Mouse (Mus musculus): Measurements from ENCODE around the gene Fam117b. TPM values are rescaled to one million over a fixed set of nuclear protein-coding genes. Genes with fewer than 3 reads are reported as not detected.

Gene Fam117b
- polyA plus RNA-seq (2016; fragmentation: Nextera tagmentation; extraction: Ambion mirVana): 9.1 TPM in 2 replicates

- no peaks in the 10 kb centered on the region for H3K9me3 ChIP-seq
- peaks cover 33% of the 10 kb centered on the region for H3K4me1 ChIP-seq
- H3K36me3 ChIP-seq (replicated peaks): no peaks in the 10 kb centered on the region
- peak within 1 kb of the TSS; percentile 99 for H3K27ac ChIP-seq
- DNase-seq (ENCODE audit: extremely low spot score, low spot score): peak; percentile 97
- no peaks in the 10 kb centered on the region for H3K27me3 ChIP-seq (ENCODE audit: poor library complexity, severe bottlenecking)
- peak within 1 kb of the TSS; percentile 99 for H3K4me3 ChIP-seq
- WGBS: under 1% methylated on average over 72 of the region's 72 CpGs
Observed at GRCm38 (mm10) chr1:59912413-59913157, at the start of gene Fam117b. Fam117b (plus strand) TSS chr1:59913006.

- no peak overlapping the region for H3K4me3 ChIP-seq
- WGBS: 94% methylated on average over 5 of the region's 5 CpGs
- no peaks in the 10 kb centered on the region for H3K9me3 ChIP-seq
- H3K27ac ChIP-seq: no peak overlapping the region
- H3K36me3 ChIP-seq (replicated peaks): peaks cover 85% of the 10 kb centered on the region
- no peaks in the 10 kb centered on the region for H3K4me1 ChIP-seq
- no peaks in the 10 kb centered on the region for H3K27me3 ChIP-seq (ENCODE audit: poor library complexity, severe bottlenecking)
- no peak for DNase-seq (ENCODE audit: extremely low spot score, low spot score)
Observed at GRCm38 (mm10) chr1:59868041-59868440, 44.8 kb upstream of the Fam117b start.

- peaks cover 46% of the 10 kb centered on the region for H3K36me3 ChIP-seq (replicated peaks)
- no peak overlapping the region for H3K4me3 ChIP-seq
- H3K27ac ChIP-seq: no peak overlapping the region
- no peaks in the 10 kb centered on the region for H3K4me1 ChIP-seq
- DNase-seq (ENCODE audit: extremely low spot score, low spot score): no peak
- H3K9me3 ChIP-seq: no peaks in the 10 kb centered on the region
- 91% methylated on average over 3 of the region's 3 CpGs for WGBS
- H3K27me3 ChIP-seq (ENCODE audit: poor library complexity, severe bottlenecking): no peaks in the 10 kb centered on the region
Observed at GRCm38 (mm10) chr1:59874023-59874422, 38.8 kb upstream of the Fam117b start.

- no peak for DNase-seq (ENCODE audit: extremely low spot score, low spot score)
- no peaks in the 10 kb centered on the region for H3K27me3 ChIP-seq (ENCODE audit: poor library complexity, severe bottlenecking)
- H3K9me3 ChIP-seq: no peaks in the 10 kb centered on the region
- WGBS: 93% methylated on average over 7 of the region's 7 CpGs
- H3K4me3 ChIP-seq: no peak overlapping the region
- H3K27ac ChIP-seq: no peak overlapping the region
- H3K4me1 ChIP-seq: no peaks in the 10 kb centered on the region
- peaks cover 29% of the 10 kb centered on the region for H3K36me3 ChIP-seq (replicated peaks)
Observed at GRCm38 (mm10) chr1:59878098-59878497, 34.7 kb upstream of the Fam117b start.

- Histone ChIP-seq H3K4me1 (peaks cover 17% of the 10 kb centered on the region), H3K27ac (no peak overlapping the region), H3K4me3 (no peak overlapping the region), H3K36me3 (replicated peaks) (peaks cover 13% of the 10 kb centered on the region), H3K9me3 (no peaks in the 10 kb centered on the region), H3K27me3 (ENCODE audit: poor library complexity, severe bottlenecking) (no peaks in the 10 kb centered on the region)
- peak; percentile 51 for DNase-seq (ENCODE audit: extremely low spot score, low spot score)
- 33% methylated on average over 3 of the region's 3 CpGs for WGBS
Observed at GRCm38 (mm10) chr1:59883349-59884134, 29.3 kb upstream of the Fam117b start.

- Histone ChIP-seq H3K4me3 (no peak overlapping the region), H3K27me3 (ENCODE audit: poor library complexity, severe bottlenecking) (no peaks in the 10 kb centered on the region), H3K36me3 (replicated peaks) (no peaks in the 10 kb centered on the region), H3K4me1 (peaks cover 21% of the 10 kb centered on the region), H3K27ac (no peak overlapping the region), H3K9me3 (no peaks in the 10 kb centered on the region)
- 63% methylated on average over 4 of the region's 4 CpGs for WGBS
- DNase-seq (ENCODE audit: extremely low spot score, low spot score): no peak
Observed at GRCm38 (mm10) chr1:59886899-59887298, 25.9 kb upstream of the Fam117b start.

GRCm38 (mm10) chr1:59888018-59888417 is 24.8 kb upstream of the Fam117b start:
- no peak for DNase-seq (ENCODE audit: extremely low spot score, low spot score)
- H3K27me3 ChIP-seq (ENCODE audit: poor library complexity, severe bottlenecking): no peaks in the 10 kb centered on the region

GRCm38 (mm10) chr1:59891185-59891584 is 21.6 kb upstream of the Fam117b start:
- H3K9me3 ChIP-seq: no peaks in the 10 kb centered on the region
- no peak for DNase-seq (ENCODE audit: extremely low spot score, low spot score)
- H3K36me3 ChIP-seq (replicated peaks): no peaks in the 10 kb centered on the region
- H3K27ac ChIP-seq: no peak overlapping the region
- no peaks in the 10 kb centered on the region for H3K27me3 ChIP-seq (ENCODE audit: poor library complexity, severe bottlenecking)
- WGBS: 89% methylated on average over 4 of the region's 4 CpGs
- H3K4me3 ChIP-seq: no peak overlapping the region
- peaks cover 21% of the 10 kb centered on the region for H3K4me1 ChIP-seq

More at GRCm38 (mm10) chr1:59888018-59888417, 24.8 kb upstream of the Fam117b start:
- Histone ChIP-seq H3K4me3 (no peak overlapping the region), H3K36me3 (replicated peaks) (no peaks in the 10 kb centered on the region), H3K9me3 (no peaks in the 10 kb centered on the region), H3K4me1 (peaks cover 21% of the 10 kb centered on the region), H3K27ac (no peak overlapping the region)

- DNase-seq (ENCODE audit: extremely low spot score, low spot score): no peak
- Histone ChIP-seq H3K4me3 (no peak overlapping the region), H3K36me3 (replicated peaks) (no peaks in the 10 kb centered on the region), H3K9me3 (no peaks in the 10 kb centered on the region), H3K4me1 (peaks cover 10% of the 10 kb centered on the region), H3K27ac (no peak overlapping the region), H3K27me3 (ENCODE audit: poor library complexity, severe bottlenecking) (no peaks in the 10 kb centered on the region)
- WGBS: 90% methylated on average over 8 of the region's 8 CpGs
Observed at GRCm38 (mm10) chr1:59892777-59893176, 20.0 kb upstream of the Fam117b start.

GRCm38 (mm10) chr1:59894025-59894424 is 18.8 kb upstream of the Fam117b start:
- Histone ChIP-seq H3K4me3 (no peak overlapping the region), H3K36me3 (replicated peaks) (no peaks in the 10 kb centered on the region), H3K4me1 (peaks cover 4% of the 10 kb centered on the region), H3K27ac (no peak overlapping the region), H3K27me3 (ENCODE audit: poor library complexity, severe bottlenecking) (no peaks in the 10 kb centered on the region), H3K9me3 (no peaks in the 10 kb centered on the region)
- DNase-seq (ENCODE audit: extremely low spot score, low spot score): no peak
- 81% methylated on average over 4 of the region's 4 CpGs for WGBS

- DNase-seq (ENCODE audit: extremely low spot score, low spot score): no peak
- no peak overlapping the region for H3K4me3 ChIP-seq
- WGBS: 66% methylated on average over 4 of the region's 4 CpGs
Observed at GRCm38 (mm10) chr1:59895456-59895855, 17.4 kb upstream of the Fam117b start.

GRCm38 (mm10) chr1:59897147-59897798 is 15.5 kb upstream of the Fam117b start:
- WGBS: 65% methylated on average over 5 of the region's 5 CpGs
- Histone ChIP-seq H3K27me3 (ENCODE audit: poor library complexity, severe bottlenecking) (no peaks in the 10 kb centered on the region), H3K4me3 (no peak overlapping the region), H3K9me3 (no peaks in the 10 kb centered on the region), H3K4me1 (no peaks in the 10 kb centered on the region), H3K36me3 (replicated peaks) (no peaks in the 10 kb centered on the region), H3K27ac (no peak overlapping the region)
- DNase-seq (ENCODE audit: extremely low spot score, low spot score): no peak

More at GRCm38 (mm10) chr1:59895456-59895855, 17.4 kb upstream of the Fam117b start:
- H3K9me3 ChIP-seq: no peaks in the 10 kb centered on the region
- H3K4me1 ChIP-seq: no peaks in the 10 kb centered on the region
- no peaks in the 10 kb centered on the region for H3K27me3 ChIP-seq (ENCODE audit: poor library complexity, severe bottlenecking)
- H3K36me3 ChIP-seq (replicated peaks): no peaks in the 10 kb centered on the region
- no peak overlapping the region for H3K27ac ChIP-seq

- Histone ChIP-seq H3K27me3 (ENCODE audit: poor library complexity, severe bottlenecking) (no peaks in the 10 kb centered on the region), H3K36me3 (replicated peaks) (no peaks in the 10 kb centered on the region), H3K9me3 (no peaks in the 10 kb centered on the region), H3K27ac (no peak overlapping the region), H3K4me3 (no peak overlapping the region), H3K4me1 (no peaks in the 10 kb centered on the region)
- WGBS: 90% methylated on average over 2 of the region's 2 CpGs
- no peak for DNase-seq (ENCODE audit: extremely low spot score, low spot score)
Observed at GRCm38 (mm10) chr1:59899679-59900078, 13.1 kb upstream of the Fam117b start.

Measured in forebrain, embryonic 10.5 days (tissue).